Mouse (Mus musculus): ENCODE data around the gene Gsta2. TPM values are rescaled to one million over a fixed set of nuclear protein-coding genes. Genes with fewer than 3 reads are reported as not detected.
"Not testable (repeated sequence)": the region's sequence is repeated elsewhere in the genome, so short reads cannot be mapped to it uniquely, and the experiment has no call there.

Gene Gsta2
- polyA plus RNA-seq, 1 experiment from 2014 or later: 11.7 TPM

DNA sequence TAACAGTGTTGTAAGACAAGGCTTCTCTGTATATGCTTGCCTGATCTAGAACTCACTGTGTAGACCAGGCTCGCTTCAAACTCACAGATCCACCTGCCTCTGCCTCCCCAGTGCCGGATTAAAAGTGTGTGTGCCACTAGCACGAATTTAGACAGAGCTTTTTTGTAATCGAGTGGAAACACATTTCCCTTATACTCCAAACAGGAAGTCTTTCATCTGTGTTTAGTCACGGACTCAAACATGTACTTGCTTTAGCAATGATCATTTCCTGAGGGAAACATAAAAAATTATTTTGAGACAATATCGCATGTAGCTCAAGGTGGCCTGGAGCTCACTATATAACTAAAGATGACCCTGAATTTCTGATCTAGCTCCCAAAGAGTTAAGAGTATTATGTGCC lies 7.8 kb upstream of the Gsta2 start:
- no peak for ATAC-seq (ENCODE audit: insufficient read depth, low FRiP score, low read depth)
- Histone ChIP-seq H3K4me2 (no peak overlapping the region), H3K9ac (no peak overlapping the region), H3K9me3 (no peaks in the 10 kb centered on the region), H3K27me3 (replicated peaks) (no peaks in the 10 kb centered on the region), H3K4me3 (replicated peaks) (no peak overlapping the region), H3K4me1 (no peaks in the 10 kb centered on the region), H3K36me3 (no peaks in the 10 kb centered on the region), H3K27ac (no peak overlapping the region)
- 55% methylated on average over 6 of the region's 6 CpGs for WGBS

DNA sequence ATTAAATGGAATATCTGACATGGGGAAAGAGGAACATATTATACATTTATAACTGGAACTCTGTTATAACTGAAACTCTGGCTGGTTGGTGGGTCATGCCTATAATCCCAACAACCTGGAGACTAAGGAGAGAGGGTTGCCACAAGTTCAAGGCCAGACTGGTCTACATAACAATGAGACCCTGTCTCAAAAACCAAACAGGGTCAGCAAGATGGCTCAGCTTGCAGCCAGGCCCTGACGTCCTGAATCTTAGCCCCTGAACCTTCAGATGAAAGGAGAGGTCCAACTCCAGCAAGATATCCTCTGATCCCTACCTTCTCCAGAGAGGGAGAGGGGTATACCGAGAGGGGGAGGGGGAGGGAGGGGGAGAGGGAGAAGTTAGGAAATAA lies 4.9 kb upstream of the Gsta2 start:
- H3K9ac ChIP-seq: no peak overlapping the region
- no peak overlapping the region for H3K4me2 ChIP-seq
- no peak for ATAC-seq (ENCODE audit: insufficient read depth, low FRiP score, low read depth)
- no peaks in the 10 kb centered on the region for H3K36me3 ChIP-seq
- H3K4me1 ChIP-seq: no peaks in the 10 kb centered on the region
- H3K9me3 ChIP-seq: no peaks in the 10 kb centered on the region
- no peak overlapping the region for H3K27ac ChIP-seq
- no peak overlapping the region for H3K4me3 ChIP-seq (replicated peaks)
- H3K27me3 ChIP-seq (replicated peaks): no peaks in the 10 kb centered on the region
- WGBS: 46% methylated on average over 2 of the region's 2 CpGs

DNA sequence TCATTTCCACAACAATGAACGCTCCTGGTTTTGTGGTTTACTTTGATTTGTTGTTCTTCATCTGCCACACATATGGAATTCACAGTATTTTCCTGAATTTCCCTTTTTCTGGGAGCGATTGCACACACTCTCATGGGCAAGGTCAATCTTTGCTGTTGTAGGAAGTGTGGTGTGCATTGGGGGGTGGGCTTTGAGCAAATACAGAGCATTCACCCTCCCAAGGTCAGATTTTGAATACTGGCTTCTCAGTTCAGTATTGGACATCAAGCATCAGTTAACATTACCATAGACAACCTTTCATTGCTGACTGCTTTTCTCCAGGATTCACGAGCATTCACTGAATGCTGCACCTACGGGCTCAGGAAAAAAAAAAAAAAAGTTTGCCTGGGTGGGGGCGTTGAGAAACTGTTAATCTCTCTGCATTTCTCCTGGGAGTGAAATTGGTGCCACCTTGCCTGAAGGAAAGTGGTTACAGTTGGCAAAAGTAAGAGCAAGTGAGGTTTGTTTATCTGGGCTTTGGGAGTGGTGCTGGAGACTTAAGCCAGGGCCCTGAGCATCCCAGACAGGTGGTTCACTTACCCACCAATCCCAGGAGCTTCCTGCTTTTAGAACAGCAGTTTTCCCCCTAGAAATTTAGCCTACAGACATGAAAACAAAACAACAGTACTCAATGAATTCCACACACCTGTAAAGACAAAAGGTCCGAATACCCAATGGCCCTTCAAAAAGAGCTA lies 4.3 kb upstream of the Gsta2 start:
- no peak overlapping the region for H3K4me3 ChIP-seq (replicated peaks)
- H3K27ac ChIP-seq: no peak overlapping the region
- no peak overlapping the region for H3K4me2 ChIP-seq
- H3K4me1 ChIP-seq: no peaks in the 10 kb centered on the region
- no peak overlapping the region for H3K9ac ChIP-seq
- H3K9me3 ChIP-seq: no peaks in the 10 kb centered on the region
- 72% methylated on average over 6 of the region's 6 CpGs for WGBS
- ATAC-seq (ENCODE audit: insufficient read depth, low FRiP score, low read depth): no peak
- H3K36me3 ChIP-seq: no peaks in the 10 kb centered on the region
- H3K27me3 ChIP-seq (replicated peaks): no peaks in the 10 kb centered on the region

DNA sequence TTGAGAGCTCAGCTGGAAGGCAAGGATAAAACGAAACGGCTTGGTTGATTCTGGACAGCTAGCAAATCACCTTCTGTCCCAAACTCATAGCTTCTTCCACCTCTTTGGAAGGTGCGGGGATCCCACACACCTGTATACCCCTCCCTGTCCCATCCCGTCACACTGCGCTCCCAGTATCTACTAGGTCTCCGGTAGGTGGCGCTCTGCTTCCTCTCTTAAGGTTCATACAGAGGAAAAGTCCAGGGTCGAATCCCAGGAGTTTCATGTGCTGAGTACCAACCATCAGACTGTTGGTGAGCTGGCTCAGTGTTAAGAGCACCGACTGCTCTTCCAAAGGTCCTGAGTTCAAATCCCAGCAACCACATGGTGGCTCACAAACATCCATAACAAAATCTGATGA lies 2.5 kb upstream of the Gsta2 start:
- ATAC-seq (ENCODE audit: insufficient read depth, low FRiP score, low read depth): no peak
- WGBS: 15% methylated on average over 9 of the region's 9 CpGs

DNA sequence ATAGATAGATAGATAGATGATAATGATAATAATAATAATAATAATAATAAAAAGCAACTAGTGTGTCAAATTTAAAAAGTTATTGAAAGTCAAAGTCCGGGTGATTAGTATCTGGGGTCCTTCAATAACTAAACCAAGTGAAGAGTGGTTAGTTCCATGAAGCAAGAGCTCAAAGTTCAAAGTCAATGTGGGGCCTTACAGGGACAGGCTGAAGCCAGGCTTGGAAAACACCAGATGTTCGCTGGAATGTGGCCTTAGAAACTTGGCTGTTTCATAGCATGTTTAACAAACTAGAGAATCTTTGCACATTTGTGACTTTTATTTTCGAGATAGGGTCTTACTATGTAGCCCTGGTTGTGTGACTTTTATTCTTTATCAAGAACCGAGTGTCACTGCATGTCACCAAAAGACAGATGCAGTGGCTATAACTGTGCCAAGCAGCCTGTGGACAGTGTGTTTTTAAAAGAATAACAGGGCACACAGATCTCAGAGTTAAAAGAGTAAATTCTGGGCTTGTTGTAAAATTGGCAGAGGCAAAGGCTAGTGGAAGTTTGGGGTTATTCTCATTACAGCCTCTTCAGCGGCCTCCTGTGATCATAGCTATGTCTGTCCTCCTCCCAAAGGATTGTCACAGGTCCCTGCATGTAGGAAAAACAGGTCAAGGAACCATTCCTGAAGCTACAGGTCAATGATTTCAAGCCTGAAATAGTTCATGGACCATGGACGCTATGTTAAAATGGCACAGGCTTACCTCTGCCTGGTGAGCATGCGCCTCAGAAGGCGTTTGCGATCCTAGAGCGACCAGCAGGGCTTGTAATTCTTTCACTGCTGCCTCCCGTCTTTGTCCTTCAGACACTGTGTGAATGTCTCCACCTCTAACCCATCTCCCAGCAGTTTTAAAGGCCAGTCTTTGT lies 666 bp downstream of the Gsta2 start:
- no peak overlapping the region for H3K9ac ChIP-seq
- H3K36me3 ChIP-seq: no peaks in the 10 kb centered on the region
- no peak overlapping the region for H3K27ac ChIP-seq
- WGBS: 79% methylated on average over 11 of the region's 11 CpGs
- H3K27me3 ChIP-seq (replicated peaks): no peaks in the 10 kb centered on the region
- H3K4me1 ChIP-seq: no peaks in the 10 kb centered on the region
- no peaks in the 10 kb centered on the region for H3K9me3 ChIP-seq
- no peak for ATAC-seq (ENCODE audit: insufficient read depth, low FRiP score, low read depth)
- no peak overlapping the region for H3K4me3 ChIP-seq (replicated peaks)
- no peak overlapping the region for H3K4me2 ChIP-seq

More for the DNA sequence above, 2.5 kb upstream of the Gsta2 start:
- no peak overlapping the region for H3K9ac ChIP-seq
- no peaks in the 10 kb centered on the region for H3K9me3 ChIP-seq
- H3K4me1 ChIP-seq: no peaks in the 10 kb centered on the region
- no peak overlapping the region for H3K4me2 ChIP-seq
- no peak overlapping the region for H3K27ac ChIP-seq
- H3K36me3 ChIP-seq: no peaks in the 10 kb centered on the region
- no peak overlapping the region for H3K4me3 ChIP-seq (replicated peaks)
- no peaks in the 10 kb centered on the region for H3K27me3 ChIP-seq (replicated peaks)

DNA sequence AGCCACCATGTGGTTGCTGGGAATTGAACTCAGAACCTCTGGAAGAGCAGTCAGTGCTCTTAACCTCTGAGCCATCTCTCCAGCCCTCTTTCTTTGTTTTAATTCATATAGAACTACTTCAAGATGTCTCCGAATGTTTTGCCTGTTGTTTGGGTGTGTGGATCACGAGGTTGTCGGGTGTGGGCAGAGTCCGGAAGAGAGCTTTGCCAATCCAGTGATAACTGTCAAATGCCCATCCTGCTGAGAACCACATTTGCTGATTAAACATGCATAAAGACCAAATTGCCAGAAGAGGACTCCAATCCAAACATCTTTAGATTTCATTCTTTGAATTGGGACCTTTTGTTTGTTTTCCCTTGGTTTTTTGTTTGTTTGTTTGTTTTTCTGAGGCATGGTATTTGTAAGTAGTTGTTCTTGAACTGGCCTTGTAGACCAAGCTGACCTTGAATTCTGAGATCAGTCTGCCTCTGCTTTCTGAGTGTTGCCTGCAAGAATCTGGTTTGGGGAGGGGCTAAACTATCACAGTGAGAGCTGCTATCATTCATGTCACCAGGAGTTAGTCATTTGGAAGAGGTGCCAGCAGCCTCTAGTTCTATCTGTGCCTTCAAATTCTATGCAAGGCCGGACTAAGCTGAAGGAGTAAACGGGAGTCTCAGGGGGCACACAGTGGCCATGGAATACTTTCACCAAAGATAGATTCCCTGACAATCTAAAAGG lies 3.9 kb downstream of the Gsta2 start:
- H3K9me3 ChIP-seq: no peaks in the 10 kb centered on the region
- H3K27ac ChIP-seq: no peak overlapping the region
- ATAC-seq (ENCODE audit: insufficient read depth, low FRiP score, low read depth): no peak
- no peaks in the 10 kb centered on the region for H3K27me3 ChIP-seq (replicated peaks)
- no peaks in the 10 kb centered on the region for H3K4me1 ChIP-seq
- H3K4me2 ChIP-seq: no peak overlapping the region
- H3K9ac ChIP-seq: no peak overlapping the region
- H3K36me3 ChIP-seq: no peaks in the 10 kb centered on the region
- 77% methylated on average over 6 of the region's 6 CpGs for WGBS
- H3K4me3 ChIP-seq (replicated peaks): no peak overlapping the region

DNA sequence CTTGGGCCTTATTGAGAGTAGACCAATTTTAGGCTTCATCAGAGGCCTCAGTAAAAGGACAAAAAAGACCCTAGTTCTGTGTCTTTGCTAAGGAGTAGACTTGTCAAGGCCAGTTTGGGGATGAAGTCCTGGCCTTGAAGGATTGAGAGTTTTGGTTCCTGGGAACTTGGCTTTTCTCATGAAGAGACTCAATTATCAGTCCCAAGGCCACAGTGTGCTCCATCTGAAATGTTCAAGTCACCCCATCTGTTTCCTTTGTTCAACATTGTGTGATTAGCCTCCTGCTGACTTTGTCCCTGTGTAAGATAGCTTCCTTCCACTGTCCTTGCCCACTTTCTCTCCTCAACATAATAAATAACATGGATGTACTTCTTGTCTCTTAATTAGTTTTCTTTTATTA lies 5.6 kb downstream of the Gsta2 start:
- not testable (repeated sequence) for ATAC-seq (ENCODE audit: insufficient read depth, low FRiP score, low read depth); H3K4me1 ChIP-seq; H3K4me3 ChIP-seq (replicated peaks); H3K4me2 ChIP-seq; H3K27ac ChIP-seq; H3K27me3 ChIP-seq (replicated peaks); H3K36me3 ChIP-seq; H3K9ac ChIP-seq; H3K9me3 ChIP-seq

DNA sequence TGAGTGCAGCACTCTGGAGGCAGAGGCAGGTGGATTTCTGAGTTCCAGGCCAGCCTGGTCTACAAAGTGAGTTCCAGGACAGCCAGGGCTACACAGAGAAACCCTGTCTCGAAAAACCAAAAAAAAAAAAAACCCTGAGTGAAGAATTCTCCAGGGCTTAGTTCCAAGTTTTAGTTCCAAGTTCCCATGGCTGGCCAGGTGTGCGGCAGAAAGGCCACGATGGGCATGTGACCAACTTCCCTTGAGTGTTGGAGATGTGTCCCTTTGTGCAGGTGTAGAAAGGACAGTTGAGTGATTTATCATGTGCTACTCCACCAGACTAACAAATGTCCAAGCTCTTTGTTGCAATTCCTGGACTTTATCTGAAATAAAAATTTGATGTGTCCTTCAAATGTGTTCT lies 6.4 kb downstream of the Gsta2 start:
- not testable (repeated sequence) for H3K27ac ChIP-seq; H3K36me3 ChIP-seq; H3K4me2 ChIP-seq; ATAC-seq (ENCODE audit: insufficient read depth, low FRiP score, low read depth); H3K4me1 ChIP-seq; H3K4me3 ChIP-seq (replicated peaks); H3K27me3 ChIP-seq (replicated peaks); H3K9ac ChIP-seq; H3K9me3 ChIP-seq
- 75% methylated on average over 3 of the region's 3 CpGs for WGBS

DNA sequence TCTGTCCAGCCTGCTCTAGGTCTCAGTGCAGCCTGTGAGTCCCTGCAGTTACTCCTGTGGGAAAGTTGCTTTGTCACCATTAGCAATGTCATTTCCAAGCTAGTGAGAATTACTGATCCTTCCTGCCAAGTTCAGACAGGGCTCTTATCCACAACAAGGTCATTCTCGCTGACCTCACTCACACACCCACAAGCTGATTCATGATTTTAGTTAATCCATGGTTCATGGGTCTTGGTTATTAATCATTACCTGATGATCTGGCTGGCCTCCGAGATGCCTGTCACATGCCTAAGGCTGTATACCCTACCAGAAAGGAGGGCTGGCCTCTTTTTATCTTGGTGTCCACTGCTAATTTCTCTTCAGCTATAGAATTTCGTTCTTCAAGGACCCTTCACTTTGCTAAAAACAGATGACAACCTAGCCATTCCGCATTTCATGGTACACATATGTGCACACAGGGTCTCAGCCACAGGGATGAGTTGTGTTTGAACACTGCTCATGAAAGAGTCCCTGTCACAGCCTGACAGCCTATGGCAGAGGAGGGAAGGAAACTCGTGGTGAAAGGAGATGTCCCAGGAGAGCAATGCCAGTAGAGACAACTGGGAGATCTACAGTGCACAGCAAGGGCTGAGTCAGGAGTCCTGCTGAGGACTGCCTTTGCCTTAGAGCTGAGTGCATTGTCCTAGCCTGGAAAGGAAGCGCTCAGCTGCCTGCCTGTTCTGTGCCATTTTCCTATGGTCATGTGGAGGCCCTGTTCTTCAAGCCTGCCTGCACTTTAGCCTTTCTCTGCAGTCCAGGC lies 7.2 kb downstream of the Gsta2 start:
- not testable (repeated sequence) for H3K36me3 ChIP-seq; H3K4me2 ChIP-seq; H3K4me1 ChIP-seq; H3K27ac ChIP-seq; H3K9me3 ChIP-seq; H3K4me3 ChIP-seq (replicated peaks); ATAC-seq (ENCODE audit: insufficient read depth, low FRiP score, low read depth); H3K27me3 ChIP-seq (replicated peaks); H3K9ac ChIP-seq
- WGBS: 51% methylated on average over 6 of the region's 6 CpGs

DNA sequence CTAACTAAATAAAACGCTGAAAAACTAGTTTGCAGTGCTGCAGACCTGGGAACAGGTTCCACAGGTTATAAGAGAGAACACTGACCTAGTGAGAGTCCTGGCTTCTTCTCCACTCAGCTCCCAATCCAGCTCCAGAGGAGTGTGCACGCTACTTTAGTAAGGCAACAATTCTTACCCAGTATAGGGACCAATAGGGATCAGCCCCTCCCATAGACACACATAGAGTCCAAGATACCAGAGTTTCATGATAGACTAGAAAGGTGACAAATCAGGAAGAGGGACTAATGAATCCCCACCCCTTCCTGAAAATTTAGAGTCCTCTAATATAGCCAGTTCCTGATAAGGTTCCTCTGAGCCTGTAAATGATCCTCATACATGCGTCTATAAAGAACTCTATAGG lies 8.6 kb downstream of the Gsta2 start:
- Histone ChIP-seq H3K27me3 (replicated peaks) (no peaks in the 10 kb centered on the region), H3K9ac (no peak overlapping the region), H3K27ac (no peak overlapping the region), H3K36me3 (no peaks in the 10 kb centered on the region), H3K9me3 (no peaks in the 10 kb centered on the region), H3K4me1 (no peaks in the 10 kb centered on the region), H3K4me3 (replicated peaks) (no peak overlapping the region), H3K4me2 (no peak overlapping the region)
- peak; percentile 76 for ATAC-seq (ENCODE audit: insufficient read depth, low FRiP score, low read depth)
- WGBS: 41% methylated on average over 3 of the region's 3 CpGs

DNA sequence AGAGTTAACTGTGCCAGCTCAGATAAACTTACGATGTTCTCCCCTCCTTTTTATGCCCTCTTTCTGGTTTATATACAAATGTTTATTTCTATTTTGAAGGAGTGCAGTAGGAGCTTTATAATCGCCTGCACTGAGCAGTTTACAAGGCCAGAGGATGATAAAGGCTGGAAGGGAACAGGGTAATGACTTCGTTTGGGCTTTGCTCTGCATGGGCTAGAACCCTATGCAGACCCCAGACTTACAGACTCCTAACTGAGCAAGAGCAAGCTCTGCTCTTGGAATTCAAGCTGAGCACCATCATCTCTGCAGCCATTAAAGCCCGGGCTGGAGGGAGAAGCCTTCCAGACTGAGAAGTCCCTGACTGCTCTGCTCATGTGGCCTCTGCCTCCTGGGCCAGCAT lies 10.4 kb downstream of the Gsta2 start:
- not testable (repeated sequence) for H3K27ac ChIP-seq; H3K36me3 ChIP-seq; H3K4me1 ChIP-seq; ATAC-seq (ENCODE audit: insufficient read depth, low FRiP score, low read depth); H3K9me3 ChIP-seq; H3K27me3 ChIP-seq (replicated peaks); H3K9ac ChIP-seq; H3K4me2 ChIP-seq; H3K4me3 ChIP-seq (replicated peaks)
- WGBS: 51% methylated on average over 4 of the region's 4 CpGs
